Mouse (Mus musculus): ENCODE data around the gene Amotl1.
"Not testable (repeated sequence)": the region's sequence is repeated elsewhere in the genome, so short reads cannot be mapped to it uniquely, and the experiment has no call there.

Gene Amotl1

DNA sequence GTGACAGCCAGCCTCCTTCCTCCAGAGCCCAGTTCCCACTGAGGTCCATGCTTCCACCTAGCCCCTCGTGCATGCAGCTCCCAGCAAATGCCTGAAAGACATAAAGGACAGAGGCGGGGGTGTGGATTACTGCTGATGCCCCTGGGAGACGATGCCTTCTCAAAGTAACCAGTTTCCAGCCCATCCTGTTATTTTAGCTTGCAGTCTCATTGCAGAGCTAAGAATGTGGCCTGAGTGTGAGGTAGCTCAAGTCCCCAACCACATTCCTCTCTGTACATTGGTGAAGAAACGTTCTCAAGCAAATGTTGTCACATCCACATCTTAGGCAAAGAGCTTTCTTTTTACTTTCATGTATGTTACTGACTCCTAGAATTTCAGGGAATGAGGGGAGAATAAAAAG, at the start of gene Amotl1:
Gene Amotl1, minus strand, starts transcription at position 101 of the 400 bp plus-strand sequence.
- no peak for DNase-seq (ENCODE audit: low spot score)

DNA sequence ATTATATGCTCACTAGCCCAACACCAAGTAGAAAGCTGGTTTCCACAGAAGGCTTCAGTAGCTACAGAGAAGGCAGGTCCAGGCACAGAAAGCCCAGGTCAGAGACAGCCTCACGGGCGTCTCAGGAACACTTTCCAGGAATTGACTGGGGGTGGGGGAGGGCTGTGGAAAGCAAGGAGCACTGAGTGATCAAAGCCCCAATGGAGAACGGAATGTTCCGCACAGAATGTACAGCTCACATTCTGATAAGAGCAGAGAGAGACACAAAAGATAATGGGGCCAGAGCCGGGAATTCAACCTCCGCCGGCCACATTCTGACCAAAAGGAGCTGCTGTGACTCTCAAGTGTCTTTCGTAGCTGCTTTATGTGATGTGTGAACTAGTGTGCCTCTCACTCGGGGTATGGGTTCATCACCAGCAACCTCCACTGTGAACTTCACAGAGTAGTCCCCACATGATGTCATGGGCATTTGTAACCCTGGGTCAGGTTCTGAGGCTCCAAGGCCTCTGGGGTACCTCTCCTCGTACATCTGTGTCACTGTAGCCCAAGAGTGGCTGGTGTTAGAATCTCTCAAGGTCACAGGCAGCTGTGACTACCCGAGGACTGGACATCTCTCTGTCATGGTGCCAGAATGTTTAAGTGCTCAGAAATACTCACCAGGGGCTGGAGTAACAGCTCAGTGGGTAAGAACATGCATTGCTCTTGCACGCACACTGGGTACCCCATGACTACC, 44.7 kb upstream of the Amotl1 start:
- no peak for DNase-seq (ENCODE audit: low spot score)

- DNase-seq (ENCODE audit: low spot score): no peak
These were observed 39.5 kb upstream of the Amotl1 start for GRCm38 (mm10) chr9:14684363-14684762.

- DNase-seq (ENCODE audit: low spot score): no peak
These were observed 37.9 kb upstream of the Amotl1 start for GRCm38 (mm10) chr9:14682741-14683140.

GRCm38 (mm10) chr9:14680584-14680983, 35.7 kb upstream of the Amotl1 start:
- no peak for DNase-seq (ENCODE audit: low spot score)

- DNase-seq (ENCODE audit: low spot score): no peak
These were observed 31.1 kb upstream of the Amotl1 start for GRCm38 (mm10) chr9:14675707-14676691.

GRCm38 (mm10) chr9:14674506-14674905, 29.6 kb upstream of the Amotl1 start:
- DNase-seq (ENCODE audit: low spot score): no peak

DNA sequence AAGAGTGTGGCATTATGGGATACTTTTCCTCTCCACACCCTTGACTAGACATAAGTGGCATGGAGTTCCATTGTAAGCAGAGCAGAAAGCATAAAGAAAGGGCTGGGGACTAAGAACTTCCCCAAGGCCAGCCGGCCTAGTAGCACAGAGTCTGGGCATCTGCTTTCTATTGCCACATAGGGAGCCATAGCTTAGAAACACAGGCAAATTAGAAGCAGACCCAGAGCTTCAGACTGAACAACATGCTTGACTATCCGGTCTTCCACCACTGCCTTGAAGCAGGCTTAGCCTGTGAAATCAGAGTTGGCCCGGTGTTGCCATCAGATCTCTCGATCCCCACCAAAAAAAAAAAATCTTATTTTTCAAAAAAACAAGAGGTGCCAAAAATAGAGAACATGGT, 28.3 kb upstream of the Amotl1 start:
- no peak for DNase-seq (ENCODE audit: low spot score)

DNA sequence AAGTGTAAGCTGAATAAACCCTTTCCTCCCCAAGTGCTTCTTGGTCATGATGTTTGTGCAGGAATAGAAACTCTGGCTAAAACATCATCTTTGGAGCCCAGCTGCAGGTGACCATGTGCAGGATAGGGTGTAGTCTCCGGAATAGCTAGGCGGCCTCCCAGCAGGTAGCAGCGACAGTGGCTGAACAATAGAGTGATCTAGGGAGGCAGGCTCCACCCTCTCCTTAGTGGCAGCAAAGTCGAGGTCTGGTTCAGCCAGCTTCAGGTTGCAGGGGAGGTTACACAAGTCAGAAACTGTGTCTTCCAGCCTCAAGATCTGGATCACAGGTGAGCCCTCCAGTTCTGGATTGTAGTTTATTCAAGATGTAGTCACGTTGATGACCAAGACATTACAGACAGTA, 27.1 kb upstream of the Amotl1 start:
- DNase-seq (ENCODE audit: low spot score): not testable (repeated sequence)

DNA sequence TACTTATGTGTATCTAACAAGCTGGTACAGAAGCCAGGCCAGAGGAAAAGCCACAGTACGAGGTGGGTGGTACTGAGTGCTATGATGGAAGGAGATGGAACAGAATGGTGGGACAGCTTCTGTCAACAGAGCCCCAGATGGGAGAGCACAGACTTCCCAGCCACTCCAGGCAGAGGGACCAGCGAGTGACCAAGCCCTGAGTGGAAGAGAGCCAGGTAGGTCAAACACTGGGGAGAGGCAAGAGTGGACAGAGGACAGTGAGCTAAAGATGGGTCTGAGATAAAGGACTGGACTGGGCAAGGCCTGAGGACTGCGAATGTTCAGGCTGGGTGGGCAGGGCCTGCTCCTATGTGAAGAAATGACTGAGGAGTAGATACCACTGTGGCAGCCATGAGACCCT, 23.5 kb upstream of the Amotl1 start:
- DNase-seq (ENCODE audit: low spot score): no peak

GRCm38 (mm10) chr9:14666071-14666470, 21.2 kb upstream of the Amotl1 start:
- no peak for DNase-seq (ENCODE audit: low spot score)

DNA sequence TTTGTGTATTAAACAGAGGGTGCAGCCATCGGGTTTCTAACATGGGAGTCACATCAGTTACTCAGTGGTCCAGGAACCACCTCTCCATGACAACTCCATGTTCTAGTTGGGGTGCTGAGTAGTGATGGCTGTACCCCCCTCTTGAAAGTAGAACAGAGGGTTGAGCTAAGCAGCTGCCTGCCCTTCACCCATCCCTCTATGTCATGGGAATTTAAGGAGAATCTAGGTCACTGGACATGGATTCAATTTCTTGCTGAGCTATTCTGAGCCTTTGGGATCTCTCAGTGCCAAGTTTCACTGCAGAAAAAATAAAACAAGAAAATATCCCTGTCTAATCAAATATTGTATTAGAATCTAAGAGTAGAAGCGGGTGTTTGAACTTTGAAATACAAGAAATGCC, 18.7 kb upstream of the Amotl1 start:
- no peak for DNase-seq (ENCODE audit: low spot score)

DNA sequence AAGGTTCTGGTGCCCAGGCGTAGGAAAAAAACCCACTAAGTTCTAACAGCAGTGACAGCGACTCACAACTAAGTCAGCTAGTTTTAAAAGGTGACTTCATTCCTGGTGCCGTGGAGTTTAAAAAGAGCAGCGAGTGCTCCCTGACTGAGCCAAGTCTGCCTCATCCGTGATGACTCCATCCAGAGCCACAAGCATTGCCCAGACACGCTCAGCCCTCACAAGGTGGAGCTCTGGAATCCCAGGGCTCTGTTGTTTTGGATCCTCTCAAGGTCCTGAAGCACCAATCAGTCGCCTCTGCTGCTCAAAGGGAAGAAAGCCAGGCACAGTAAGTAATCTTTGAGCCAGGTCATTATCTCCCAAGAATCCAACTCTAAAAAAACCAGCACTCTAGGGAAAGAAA, 18.0 kb upstream of the Amotl1 start:
- no peak for DNase-seq (ENCODE audit: low spot score)

- no peak for DNase-seq (ENCODE audit: low spot score)
These were observed 17.3 kb upstream of the Amotl1 start for GRCm38 (mm10) chr9:14662138-14662537.

DNA sequence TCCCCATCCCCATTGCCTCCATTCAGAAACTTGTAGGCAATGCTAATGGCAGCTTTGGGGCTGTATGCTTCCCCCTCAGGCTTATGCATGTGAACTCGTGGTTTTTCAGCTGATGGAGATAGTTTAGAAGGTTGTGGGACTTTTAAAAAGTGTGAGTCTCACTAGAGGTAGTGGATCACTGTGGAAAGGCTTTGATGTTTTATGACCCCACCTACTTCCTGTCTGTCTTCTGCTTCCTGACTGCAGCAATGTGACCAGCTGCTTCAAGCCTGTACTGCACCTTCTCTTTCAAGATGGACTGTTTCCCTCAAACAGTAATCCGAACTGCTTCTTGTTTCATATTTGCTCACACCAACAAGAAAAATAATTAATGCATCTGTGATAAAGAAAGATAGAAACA, 13.1 kb upstream of the Amotl1 start:
- DNase-seq (ENCODE audit: low spot score): peak; percentile 6

DNA sequence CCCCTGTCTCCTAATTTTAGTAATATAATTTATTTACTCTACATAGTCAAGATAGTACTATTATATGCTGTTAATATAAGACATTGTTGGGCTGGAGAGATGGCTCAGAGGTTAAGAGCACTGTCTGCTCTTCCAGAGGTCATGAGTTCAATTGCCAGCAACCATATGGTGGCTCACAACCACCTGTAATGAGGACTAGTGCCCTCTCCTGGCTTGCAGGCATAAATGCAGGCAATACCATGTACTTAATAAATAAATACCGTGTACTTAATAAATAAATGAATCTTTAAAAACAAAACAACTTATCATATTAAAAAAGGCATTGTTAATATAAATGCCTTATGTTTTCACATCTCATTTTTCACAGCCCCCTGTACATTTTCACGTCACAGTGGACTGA, 9.2 kb upstream of the Amotl1 start:
- no peak for DNase-seq (ENCODE audit: low spot score)

DNA sequence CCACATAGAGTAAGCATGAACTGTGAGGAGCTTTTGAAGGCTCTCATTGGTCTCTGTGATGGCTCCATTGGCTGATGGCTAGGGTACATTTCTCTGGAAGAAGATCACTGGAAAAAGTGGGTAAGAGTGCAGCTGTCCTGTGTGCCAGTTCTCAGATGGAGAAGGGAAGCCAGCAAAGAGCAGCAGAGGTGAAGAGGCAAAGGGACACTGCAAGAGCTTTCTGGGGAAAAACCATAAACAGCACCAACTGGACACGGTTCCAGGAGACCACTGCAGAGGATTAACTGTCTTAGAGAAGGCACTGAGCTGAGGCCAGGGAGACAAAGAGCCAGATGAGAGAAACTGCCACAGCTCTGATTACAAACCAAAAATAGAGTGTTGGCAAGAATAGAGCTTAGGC, 7.9 kb upstream of the Amotl1 start:
- no peak for DNase-seq (ENCODE audit: low spot score)

DNA sequence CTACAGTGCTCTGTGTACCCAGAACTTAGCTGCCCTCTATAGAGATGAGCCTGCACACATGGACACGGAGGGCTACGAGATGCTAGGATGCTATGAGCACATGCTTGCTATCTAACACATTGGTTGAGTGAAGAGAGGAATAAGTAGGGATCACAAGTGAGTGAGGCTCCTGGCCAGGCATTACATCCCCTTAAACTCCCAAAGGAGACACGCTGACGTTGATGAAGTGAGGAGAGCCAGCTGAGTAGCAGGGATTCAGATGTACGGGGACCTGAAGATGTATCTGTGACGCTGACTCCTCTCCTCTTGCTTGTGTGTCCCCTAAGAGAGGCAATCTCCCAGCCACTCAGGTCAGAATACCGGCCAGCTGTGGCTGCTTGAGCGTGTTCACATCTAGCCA, 3.0 kb upstream of the Amotl1 start:
- DNase-seq (ENCODE audit: low spot score): no peak

- DNase-seq (ENCODE audit: low spot score): no peak
These were observed 1.8 kb upstream of the Amotl1 start for GRCm38 (mm10) chr9:14646641-14647040.

DNA sequence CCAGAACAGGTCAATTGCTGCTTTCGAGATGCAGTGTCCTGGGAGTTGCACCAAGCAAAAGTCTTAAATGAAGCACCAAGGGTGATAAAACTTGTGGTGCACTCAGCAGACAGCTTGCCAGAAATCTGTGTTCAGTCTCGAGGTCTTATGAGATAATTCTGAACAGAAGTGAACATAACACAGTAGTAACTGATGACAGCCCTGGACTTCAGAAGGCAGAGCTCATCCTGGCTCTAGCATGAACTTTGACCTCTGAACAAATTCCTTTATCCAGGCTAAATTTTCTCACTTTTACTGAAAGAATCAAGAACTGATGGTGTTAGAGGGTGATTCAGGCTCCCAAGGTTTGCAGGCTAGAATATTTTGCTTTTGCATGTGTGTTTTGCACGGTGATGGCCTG, 1.2 kb upstream of the Amotl1 start:
- no peak for DNase-seq (ENCODE audit: low spot score)

- no peak for DNase-seq (ENCODE audit: low spot score)
These were observed 1.5 kb downstream of the Amotl1 start for GRCm38 (mm10) chr9:14643328-14643727.

DNA sequence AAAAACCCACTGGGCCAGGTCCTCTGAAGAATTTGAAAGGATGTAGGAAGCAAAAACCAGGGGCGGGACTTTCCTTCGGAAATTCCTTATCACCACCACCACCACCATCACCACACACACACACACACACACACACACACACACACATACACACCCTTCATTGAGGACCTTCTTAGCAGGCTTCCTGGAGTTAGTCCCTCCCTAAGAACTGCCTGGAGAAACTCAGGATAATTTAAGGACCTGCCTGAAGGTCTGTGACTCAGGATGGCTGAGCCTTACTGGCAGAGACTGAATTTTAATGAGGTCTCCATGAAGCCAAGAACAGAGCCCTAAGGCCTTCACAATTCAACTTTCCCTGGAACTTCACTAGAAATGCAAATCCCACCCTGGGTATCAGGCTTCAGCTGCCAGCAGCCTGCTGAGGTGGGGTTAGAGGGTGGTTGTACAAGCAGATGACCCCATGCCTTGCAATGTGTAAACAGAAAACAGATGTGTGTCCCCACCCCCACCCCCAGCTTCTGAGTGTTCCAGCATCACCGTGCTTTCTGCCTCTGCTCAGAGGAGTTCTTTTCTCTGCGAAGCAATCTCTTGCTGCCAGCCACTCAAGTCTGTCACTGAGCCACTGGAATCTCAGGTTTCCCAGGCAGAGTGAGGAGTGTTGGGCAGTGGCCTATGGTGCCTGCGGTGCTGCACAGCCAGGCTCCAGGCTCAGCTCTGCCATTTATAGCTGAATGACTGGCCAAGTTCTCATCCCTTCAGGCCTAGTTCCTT, 2.4 kb downstream of the Amotl1 start:
- no peak for DNase-seq (ENCODE audit: low spot score)
